Mouse (Mus musculus): Measurements from ENCODE around the gene Mob3b.

DNA sequence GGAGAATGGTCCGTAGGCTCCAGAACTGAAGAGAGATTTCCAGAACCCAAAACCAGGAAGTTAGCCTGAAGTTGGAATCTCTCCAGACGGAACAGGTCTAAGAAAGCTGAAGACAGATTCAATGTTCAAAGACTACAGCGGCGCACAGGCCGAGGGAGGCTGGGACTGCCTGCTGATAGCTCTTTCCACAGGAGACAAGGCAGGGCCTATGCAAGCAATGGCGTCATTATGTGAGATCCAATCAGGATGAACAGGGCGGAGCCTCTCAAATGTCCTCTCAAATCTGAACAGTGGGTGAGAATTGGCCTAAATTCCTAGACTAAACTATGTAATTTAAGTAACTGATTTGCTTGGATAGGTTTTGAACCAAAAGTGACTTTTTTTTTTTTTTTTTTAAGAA is 160.7 kb downstream of the Mob3b start:
- TF ChIP-seq CTCF (IDR thresholded peaks at IDR 0.05; ENCODE audit: borderline replicate concordance, control insufficient read depth, extremely low read depth, insufficient read depth, low read length, poor library complexity) (no peak), POLR2A (IDR thresholded peaks at IDR 0.05; ENCODE audit: control insufficient read depth, extremely low read depth, insufficient read depth, low read length, poor library complexity) (no peak)
